Mouse (Mus musculus) brain, embryonic 14.5 days (tissue): Measurements from ENCODE around the gene Sufu. TPM values are rescaled to one million over a fixed set of nuclear protein-coding genes. Genes with fewer than 3 reads are reported as not detected.
A peak's percentile ranks its signal among the peaks of the same experiment; 100 is the strongest.

ENCODE experiments used
- DNase-seq: peaks from one replicate; pipeline ENCODE4 v3.0.0-alpha.2; 2011; ENCODE audit warnings: low read depth
- CTCF ChIP-seq: fragments of 200-500 bp; IDR thresholded peaks from 2 replicates; pipeline ENCODE4 v1.5.1; 2012; ENCODE audit warnings: inconsistent platforms, mild to moderate bottlenecking, moderate library complexity, borderline replicate concordance; ENCODE audit not compliant: insufficient read depth, insufficient read length; ENCODE audit errors: extremely low read depth
- POLR2A ChIP-seq: fragments of 200-500 bp; IDR thresholded peaks from 2 replicates; pipeline ENCODE4 v1.6.1; 2012; ENCODE audit warnings: mild to moderate bottlenecking, inconsistent platforms, borderline replicate concordance; ENCODE audit not compliant: poor library complexity, insufficient read depth, insufficient read length, severe bottlenecking; ENCODE audit errors: extremely low read depth
- polyA plus RNA-seq: library from polyadenylated mRNA; depleted of rRNA; stranded (reverse); fragments of >200 nt; gene quantifications from 2 replicates; pipeline ENCODE4 v1.2.3, GENCODE M21; 2012; rRNA removed

The Sufu gene
- polyA plus RNA-seq, 1 experiment, result 26.0 TPM

GRCm38 (mm10) chr19:46531071-46532030, 134.7 kb downstream of the Sufu start:
- TF ChIP-seq POLR2A, result no peak
- no peak for TF ChIP-seq CTCF
- DNase-seq, result peak; percentile 65

GRCm38 (mm10) chr19:46532031-46532688, 135.5 kb downstream of the Sufu start:
- no peak for TF ChIP-seq POLR2A
- TF ChIP-seq CTCF, result no peak
- DNase-seq, result peak; percentile 53

GRCm38 (mm10) chr19:46533066-46533465, 136.4 kb downstream of the Sufu start:
- no peak for DNase-seq
- TF ChIP-seq CTCF (no peak), POLR2A (no peak)

GRCm38 (mm10) chr19:46533525-46533924, 136.8 kb downstream of the Sufu start:
- DNase-seq, result no peak
- TF ChIP-seq POLR2A (no peak), CTCF (no peak)

GRCm38 (mm10) chr19:46534542-46535098, 137.9 kb downstream of the Sufu start:
- TF ChIP-seq CTCF (no peak), POLR2A (no peak)
- no peak for DNase-seq

GRCm38 (mm10) chr19:46537357-46537756, 140.7 kb downstream of the Sufu start:
- no peak for TF ChIP-seq POLR2A
- no peak for TF ChIP-seq CTCF
- DNase-seq, result no peak

- no peak for DNase-seq
- TF ChIP-seq CTCF (peak; percentile 11; the same call in 1 of the 2 replicates), POLR2A (no peak)
Observed at GRCm38 (mm10) chr19:46538213-46538612, 141.5 kb downstream of the Sufu start.

Other genes starting within 250 kb of the Sufu start
- gene Pitx3, start 248.6 kb upstream of the Sufu start, polyA plus RNA-seq, result 2.6 and 2.7 TPM in 2 replicates
- gene Gbf1, start 244.4 kb upstream of the Sufu start, polyA plus RNA-seq, result 94.8 and 106 TPM in 2 replicates
- gene Nfkb2, start 92.6 kb upstream of the Sufu start, polyA plus RNA-seq, result 3.9 and 4.3 TPM in 2 replicates
- 292 and 297 TPM in 2 replicates for gene Psd, start 69.7 kb upstream of the Sufu start, polyA plus RNA-seq
- 37.1 and 45.9 TPM in 2 replicates for gene Fbxl15, start 68.7 kb upstream of the Sufu start, polyA plus RNA-seq
- gene Cuedc2, start 58.2 kb upstream of the Sufu start, polyA plus RNA-seq, result 206 and 246 TPM in 2 replicates
- 16.1 and 18.2 TPM in 2 replicates for gene Mfsd13a, start 55.8 kb upstream of the Sufu start, polyA plus RNA-seq
- 2.1 TPM in 2 replicates for gene 2310034G01Rik, start 46.6 kb upstream of the Sufu start, polyA plus RNA-seq
- gene Actr1a, start 1.1 kb upstream of the Sufu start, polyA plus RNA-seq, result 224 and 264 TPM in 2 replicates
- 35.3 and 63.0 TPM in 2 replicates for gene Trim8, start 104.8 kb downstream of the Sufu start, polyA plus RNA-seq
- gene Arl3, start 176.3 kb downstream of the Sufu start, polyA plus RNA-seq, result 169 and 180 TPM in 2 replicates
- gene Sfxn2, start 176.5 kb downstream of the Sufu start, polyA plus RNA-seq, result 11.8 and 12.6 TPM in 2 replicates
- gene Wbp1l, start 202.2 kb downstream of the Sufu start, polyA plus RNA-seq, result 33.7 and 44.8 TPM in 2 replicates